Mouse (Mus musculus) bone marrow macrophage, adult 2 months (primary cell): Measurements from ENCODE around the gene Letm1. TPM values are rescaled to one million over a fixed set of nuclear protein-coding genes. Genes with fewer than 3 reads are reported as not detected.

Experiments used
- H3K27ac ChIP-seq: 2 replicates; pipeline ENCODE4 v1.5.1; 2012; ENCODE audit warnings: low read depth, low read length; ENCODE audit not compliant: insufficient read depth
- H3K4me1 ChIP-seq: 2 replicates; pipeline ENCODE4 v1.6.1; 2012; ENCODE audit warnings: low read length; ENCODE audit not compliant: control insufficient read depth, insufficient read depth
- H3K4me3 ChIP-seq: 2 replicates; pipeline ENCODE4 v1.5.1; 2012; ENCODE audit warnings: mild to moderate bottlenecking, low read length, moderate library complexity; ENCODE audit not compliant: insufficient read depth
- CTCF ChIP-seq: IDR thresholded peaks from 2 replicates; pipeline ENCODE4 v1.5.1; 2012; ENCODE audit warnings: low read depth, mild to moderate bottlenecking, low read length, moderate library complexity
- POLR2A ChIP-seq: IDR thresholded peaks from 2 replicates; pipeline ENCODE4 v1.6.1; 2012; ENCODE audit warnings: mild to moderate bottlenecking, low read depth, low read length, borderline replicate concordance
- polyA plus RNA-seq: library from polyadenylated mRNA; stranded (reverse); fragments of >200 nt; gene quantifications from 2 replicates; pipeline ENCODE4 v1.2.4, GENCODE M21; 2012; ENCODE audit not compliant: missing spikeins, insufficient read depth, insufficient read length

Letm1 gene
- polyA plus RNA-seq, 1 experiment: 23.4 TPM

GRCm38 (mm10) chr5:33709037-33709436 is 73.6 kb downstream of the Letm1 start:
- no peak overlapping the region for H3K4me3 ChIP-seq
- peaks cover 2% of the 10 kb centered on the region; the same call in 1 of the 2 replicates for H3K4me1 ChIP-seq
- H3K27ac ChIP-seq: no peak overlapping the region
- no peak for TF ChIP-seq POLR2A
- TF ChIP-seq CTCF: no peak

DNA sequence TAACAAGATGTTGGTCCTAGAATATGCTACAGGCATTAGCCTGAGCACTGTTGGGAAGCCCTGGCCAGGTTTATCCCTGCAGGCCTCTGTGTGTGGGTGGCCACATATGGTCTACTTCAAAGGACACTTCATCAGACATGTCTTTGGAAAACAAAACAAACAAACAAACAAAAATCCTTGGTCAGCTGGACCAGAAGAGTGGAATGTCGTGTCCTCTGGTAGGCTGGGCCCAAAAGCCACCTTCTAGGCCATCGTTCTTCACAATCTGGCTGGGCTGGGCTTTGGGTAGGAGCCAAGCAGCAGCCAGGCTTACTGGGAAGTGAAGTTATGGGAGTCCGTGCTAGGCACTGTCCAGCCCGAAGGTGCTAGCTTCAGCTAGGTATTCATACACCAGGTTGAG is 75.5 kb downstream of the Letm1 start:
- TF ChIP-seq POLR2A: no peak

DNA sequence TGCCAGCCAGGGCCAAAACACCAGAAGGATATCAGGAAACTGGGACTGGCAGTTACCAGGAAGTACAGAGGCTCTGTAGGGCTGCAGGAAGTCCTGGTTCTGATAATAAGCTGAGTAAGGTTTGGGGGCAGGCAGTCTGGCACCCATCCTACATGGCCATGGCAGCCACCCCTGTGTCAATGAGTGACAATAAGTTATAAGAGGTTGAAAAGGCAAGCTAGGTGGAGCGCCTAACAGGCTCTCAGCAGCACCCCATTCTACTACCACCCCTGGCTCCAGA is 76.3 kb downstream of the Letm1 start:
- no peak for TF ChIP-seq POLR2A
- no peak for TF ChIP-seq CTCF
- peaks cover 2% of the 10 kb centered on the region; the same call in 1 of the 2 replicates for H3K4me1 ChIP-seq
- H3K4me3 ChIP-seq: no peak overlapping the region
- no peak overlapping the region for H3K27ac ChIP-seq

More for the DNA sequence above, 75.5 kb downstream of the Letm1 start:
- Histone ChIP-seq H3K4me1 (peaks cover 2% of the 10 kb centered on the region; the same call in 1 of the 2 replicates), H3K4me3 (no peak overlapping the region), H3K27ac (no peak overlapping the region)

DNA sequence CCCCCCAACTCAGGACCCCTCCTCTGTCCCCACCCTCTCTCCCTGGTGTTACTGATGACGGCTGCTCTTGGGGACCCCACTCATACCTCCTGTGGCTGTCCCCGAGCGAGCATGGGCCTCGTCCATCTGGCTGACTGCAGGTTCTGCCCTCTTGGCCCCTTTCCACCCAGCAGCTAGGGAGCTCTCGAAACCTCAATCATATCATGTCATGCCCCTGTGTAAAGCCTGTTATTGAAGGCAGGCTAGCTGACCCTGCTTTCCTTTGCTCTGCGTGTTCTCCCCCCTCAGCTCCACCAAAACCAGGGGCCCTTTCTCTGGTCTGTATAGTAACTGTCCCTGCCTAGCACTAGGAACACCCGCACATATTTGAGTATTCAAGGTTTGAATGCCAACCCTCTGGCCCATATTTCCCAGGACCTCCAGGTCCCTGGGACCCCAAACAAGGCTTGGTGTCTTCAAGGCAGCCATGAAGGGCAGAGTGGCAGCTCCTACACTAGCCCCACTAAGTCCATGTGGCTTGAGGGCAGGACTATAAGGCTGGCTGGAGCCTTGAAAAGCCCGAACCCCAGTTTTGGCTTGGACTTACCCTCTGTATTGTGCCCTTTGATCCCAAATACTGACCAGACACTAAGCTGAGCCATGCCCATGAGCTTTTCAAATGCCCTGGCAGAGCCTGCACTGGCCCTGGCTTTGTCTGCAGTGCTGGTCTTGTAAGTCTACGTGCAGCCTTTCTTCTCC is 76.8 kb downstream of the Letm1 start:
- peaks cover 2% of the 10 kb centered on the region; the same call in 1 of the 2 replicates for H3K4me1 ChIP-seq
- no peak overlapping the region for H3K27ac ChIP-seq
- H3K4me3 ChIP-seq: no peak overlapping the region
- TF ChIP-seq CTCF: no peak
- no peak for TF ChIP-seq POLR2A

DNA sequence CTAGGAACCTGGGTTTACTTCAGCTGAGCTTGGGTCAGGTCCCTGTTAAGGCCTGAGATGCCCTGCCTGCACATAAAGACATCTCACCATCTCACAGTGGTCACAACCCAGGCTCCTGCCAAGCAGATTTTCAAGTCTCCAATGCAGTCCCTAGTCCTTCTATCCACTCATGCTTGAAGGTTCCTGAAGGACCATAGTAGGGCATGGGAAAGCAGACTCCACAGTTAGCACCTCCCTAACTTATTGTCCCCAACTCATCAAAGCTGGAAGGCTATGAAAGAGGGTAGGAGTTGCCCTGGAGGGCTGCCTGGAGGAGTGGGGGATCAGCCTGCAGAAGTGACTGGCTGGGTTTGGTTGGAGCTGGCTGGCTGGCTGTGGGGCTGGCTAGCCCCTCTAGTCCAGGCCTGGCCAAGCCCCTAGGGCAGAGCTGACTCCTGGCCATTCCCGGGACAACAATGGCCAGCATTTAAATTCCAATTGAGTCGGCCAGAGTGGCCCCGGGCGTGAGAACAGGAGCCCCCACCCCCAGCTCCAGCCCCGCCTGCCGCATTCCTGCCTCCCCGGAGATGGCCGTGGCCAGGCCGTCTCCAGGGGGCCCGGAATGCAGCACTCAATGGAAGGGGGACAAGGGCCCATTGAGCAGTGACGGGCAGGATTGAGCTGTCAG is 77.5 kb downstream of the Letm1 start:
- H3K4me3 ChIP-seq: no peak overlapping the region

GRCm38 (mm10) chr5:33703999-33704398 is 78.6 kb downstream of the Letm1 start:
- TF ChIP-seq POLR2A: no peak
- Histone ChIP-seq H3K4me1 (peaks cover 2% of the 10 kb centered on the region; the same call in 1 of the 2 replicates), H3K4me3 (no peak overlapping the region), H3K27ac (no peak overlapping the region)

More for the DNA sequence above, 77.5 kb downstream of the Letm1 start:
- no peak for TF ChIP-seq CTCF
- no peak for TF ChIP-seq POLR2A
- Histone ChIP-seq H3K27ac (no peak overlapping the region), H3K4me1 (peaks cover 2% of the 10 kb centered on the region; the same call in 1 of the 2 replicates)

GRCm38 (mm10) chr5:33701832-33702231 is 80.8 kb downstream of the Letm1 start:
- TF ChIP-seq CTCF (no peak), POLR2A (no peak)
- Histone ChIP-seq H3K4me3 (no peak overlapping the region), H3K4me1 (peaks cover 2% of the 10 kb centered on the region; the same call in 1 of the 2 replicates), H3K27ac (no peak overlapping the region)

- TF ChIP-seq CTCF (no peak), POLR2A (no peak)
- H3K27ac ChIP-seq: no peak overlapping the region
- H3K4me3 ChIP-seq: no peak overlapping the region
- no peaks in the 10 kb centered on the region for H3K4me1 ChIP-seq
Measured at GRCm38 (mm10) chr5:33700010-33700409, 82.6 kb downstream of the Letm1 start.

DNA sequence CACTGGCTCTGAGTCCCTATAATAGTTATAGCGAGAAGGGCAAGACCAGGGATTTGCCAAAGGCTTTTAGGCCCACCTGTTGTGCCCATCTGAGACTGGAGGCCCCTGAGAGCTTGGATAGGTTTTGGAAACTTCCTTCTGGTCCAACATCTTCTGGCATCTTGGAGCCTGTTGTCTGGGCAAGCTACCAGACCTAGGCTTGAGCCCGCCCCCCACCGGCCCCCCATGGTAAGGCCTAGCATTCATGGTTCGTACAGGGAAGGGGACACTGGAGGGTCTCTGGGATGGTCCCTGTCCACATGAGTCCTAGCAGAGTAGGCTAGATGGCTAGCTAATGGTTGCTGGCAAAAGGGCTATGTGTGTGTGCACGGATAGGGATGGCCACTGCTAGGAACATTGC is 83.9 kb downstream of the Letm1 start:
- TF ChIP-seq CTCF (no peak), POLR2A (no peak)

DNA sequence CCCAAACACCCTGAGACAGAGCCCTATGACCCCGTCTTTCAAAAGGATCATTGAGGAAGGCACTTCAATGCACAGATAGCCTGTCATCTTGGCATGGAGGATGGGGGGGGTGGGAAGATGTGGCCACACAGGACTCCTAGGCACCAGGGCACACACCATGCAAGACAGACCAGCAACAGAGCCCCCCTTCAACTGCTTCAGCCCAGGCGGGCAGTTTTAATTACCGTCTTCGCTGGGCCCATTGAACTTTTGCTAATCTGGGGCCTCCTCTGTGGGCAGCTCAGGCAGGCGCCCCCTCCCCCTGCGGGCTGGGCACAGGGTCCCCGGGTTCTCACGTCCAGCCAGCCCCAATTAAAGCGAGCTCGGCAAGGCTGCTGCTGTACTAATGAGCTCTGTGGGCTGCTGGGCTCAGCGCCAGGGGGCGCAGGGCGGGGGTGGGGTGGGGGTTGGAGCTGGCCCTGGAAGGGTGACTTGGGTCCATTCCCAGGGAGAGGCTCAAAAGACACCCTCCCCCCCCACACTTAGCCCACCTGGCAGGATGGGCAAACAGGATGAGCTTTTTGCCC is 84.6 kb downstream of the Letm1 start:
- Histone ChIP-seq H3K4me1 (no peaks in the 10 kb centered on the region), H3K27ac (no peak overlapping the region), H3K4me3 (no peak overlapping the region)
- TF ChIP-seq POLR2A (no peak), CTCF (no peak)

More for the DNA sequence above, 83.9 kb downstream of the Letm1 start:
- H3K27ac ChIP-seq: no peak overlapping the region
- H3K4me1 ChIP-seq: no peaks in the 10 kb centered on the region
- no peak overlapping the region for H3K4me3 ChIP-seq

DNA sequence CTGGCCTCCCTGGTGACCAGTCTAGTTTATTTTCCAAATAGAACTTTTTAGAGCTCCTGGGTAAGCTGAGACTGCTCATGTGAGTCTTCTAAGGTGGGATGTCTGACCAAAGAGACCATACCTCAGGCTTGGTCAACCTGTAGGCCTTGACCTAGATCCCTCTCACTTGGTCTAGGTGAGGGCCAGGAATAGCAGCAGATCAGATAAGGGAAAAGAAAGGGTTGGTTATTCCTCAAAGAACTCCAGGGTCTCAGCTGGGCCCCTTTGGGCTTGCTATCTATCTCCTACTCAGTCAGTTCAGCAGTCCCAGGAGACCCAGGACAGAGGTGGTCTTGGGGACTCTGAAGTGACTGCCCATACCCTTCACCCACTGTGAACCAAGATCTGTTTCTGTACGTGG is 85.1 kb downstream of the Letm1 start:
- no peak for TF ChIP-seq CTCF
- TF ChIP-seq POLR2A: no peak
- Histone ChIP-seq H3K4me1 (no peaks in the 10 kb centered on the region), H3K4me3 (no peak overlapping the region), H3K27ac (no peak overlapping the region)
